Mouse (Mus musculus) common myeloid progenitor, adult 5-6 weeks (primary cell): ENCODE results near the gene Fam50b. TPM values are rescaled to one million over a fixed set of nuclear protein-coding genes. Genes with fewer than 3 reads are reported as not detected.

Experiments used
- ATAC-seq: replicated peaks from 2 replicates; pipeline ENCODE4 v1.8.0; 2016; ENCODE audit warnings: low read depth, mild to moderate bottlenecking, moderate TSS enrichment, inconsistent platforms; ENCODE audit not compliant: poor library complexity, severe bottlenecking
- total RNA-seq: library from RNA; stranded (forward); fragments of 200-1000, 187-1606 nt; gene quantifications from 2 replicates; pipeline ENCODE4 v1.2.3, GENCODE M21; 2017

Fam50b gene
- total RNA-seq, 1 experiment from 2014 or later = not detected

- no peak for ATAC-seq
These were observed 54.6 kb downstream of the Fam50b start for GRCm38 (mm10) chr13:34789176-34789818.

- ATAC-seq = peak; percentile 66; the same call in 1 of the 2 replicates
These were observed 58.4 kb downstream of the Fam50b start for GRCm38 (mm10) chr13:34793066-34793465.

GRCm38 (mm10) chr13:34793816-34794215 lies 59.2 kb downstream of the Fam50b start:
- peak; percentile 57 for ATAC-seq

- ATAC-seq = no peak
These were observed 59.8 kb downstream of the Fam50b start for GRCm38 (mm10) chr13:34794426-34794825.

Other genes with a start within 250 kb of the Fam50b start
- gene Pxdc1, start 81.4 kb upstream of the Fam50b start, total RNA-seq = not detected in 2 replicates
- 183 and 199 TPM in 2 replicates for gene Prpf4b, start 140.5 kb downstream of the Fam50b start, total RNA-seq
- 0.64 TPM in 1 of 2 replicates, not detected in the other for gene Fam217a, start 189.5 kb downstream of the Fam50b start, total RNA-seq
- gene 4933417A18Rik, start 189.6 kb downstream of the Fam50b start, total RNA-seq = not detected in 2 replicates
- gene Eci3, start 229.0 kb downstream of the Fam50b start, total RNA-seq = not detected in 2 replicates